Mouse (Mus musculus): Measurements from ENCODE around the gene Hat1.
"Not testable (repeated sequence)": the region's sequence is repeated elsewhere in the genome, so short reads cannot be mapped to it uniquely, and the experiment has no call there.

Hat1 gene

DNA sequence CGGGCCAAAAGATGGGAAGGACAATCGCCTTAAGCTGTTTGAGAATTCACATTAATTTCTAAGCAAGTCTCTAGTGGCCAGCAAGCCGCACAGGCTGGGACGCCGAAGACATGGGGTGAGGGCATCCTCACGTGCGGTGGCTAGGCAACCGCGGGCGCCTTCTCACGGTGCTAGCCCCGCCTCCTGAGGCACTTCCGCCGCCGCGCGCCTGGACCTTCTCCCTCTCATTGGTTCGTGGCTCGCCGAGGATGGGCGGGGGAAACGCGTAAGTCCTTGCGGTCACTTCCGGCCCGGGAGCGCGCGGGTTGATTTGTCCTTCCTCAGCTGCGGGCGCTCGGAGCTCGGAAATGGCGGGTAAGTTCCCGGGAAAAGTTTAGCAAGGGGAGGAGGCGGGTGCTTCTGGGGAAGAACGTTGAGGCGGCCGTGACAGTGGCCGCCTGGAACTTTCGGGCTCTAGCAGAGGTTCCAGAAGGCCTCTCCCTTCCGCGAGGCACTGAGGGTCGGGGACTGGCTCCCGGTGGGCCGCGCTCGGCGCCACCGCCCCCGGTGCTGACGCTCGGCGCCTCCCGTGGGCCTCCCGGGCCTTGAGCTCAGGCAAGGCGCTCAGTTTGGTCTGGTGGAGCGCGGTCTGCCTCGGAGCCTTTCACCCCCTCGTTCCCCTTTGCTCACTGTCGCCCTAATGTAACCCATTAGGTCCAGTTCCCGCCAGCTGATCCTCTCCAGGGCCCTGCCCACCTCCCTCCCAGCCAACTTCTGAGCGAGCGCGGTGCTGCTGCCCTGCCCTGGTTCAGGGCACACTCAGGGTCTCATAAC, at the start of gene Hat1:
Hat1 (plus strand) TSS at position 8 of the 813 bp plus-strand sequence.
- DNase-seq (ENCODE audit: low read depth in 2 of 2, low spot score in 2 of 2): peak; percentile 91 to 95

DNA sequence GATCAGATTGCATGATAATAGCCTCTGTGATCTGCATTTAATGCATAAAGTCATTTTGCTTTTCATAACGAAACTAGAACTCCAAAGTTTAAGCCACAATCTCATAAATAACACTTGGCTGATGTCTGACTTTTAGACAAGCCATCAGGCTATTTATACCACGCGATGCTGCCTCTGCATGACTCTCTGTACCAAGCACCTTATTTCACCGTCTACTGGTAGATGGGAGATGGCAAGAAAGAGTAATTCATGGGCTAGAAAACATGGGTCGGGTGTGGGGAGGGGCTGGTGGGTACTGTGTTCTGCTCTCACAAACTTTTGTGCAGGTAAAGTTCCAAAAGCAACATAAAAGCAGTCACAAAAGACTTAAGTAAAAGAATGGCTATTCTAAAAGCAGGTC, 48.6 kb upstream of the Hat1 start:
- DNase-seq (ENCODE audit: low read depth in 2 of 2, low spot score in 2 of 2): no peak

DNA sequence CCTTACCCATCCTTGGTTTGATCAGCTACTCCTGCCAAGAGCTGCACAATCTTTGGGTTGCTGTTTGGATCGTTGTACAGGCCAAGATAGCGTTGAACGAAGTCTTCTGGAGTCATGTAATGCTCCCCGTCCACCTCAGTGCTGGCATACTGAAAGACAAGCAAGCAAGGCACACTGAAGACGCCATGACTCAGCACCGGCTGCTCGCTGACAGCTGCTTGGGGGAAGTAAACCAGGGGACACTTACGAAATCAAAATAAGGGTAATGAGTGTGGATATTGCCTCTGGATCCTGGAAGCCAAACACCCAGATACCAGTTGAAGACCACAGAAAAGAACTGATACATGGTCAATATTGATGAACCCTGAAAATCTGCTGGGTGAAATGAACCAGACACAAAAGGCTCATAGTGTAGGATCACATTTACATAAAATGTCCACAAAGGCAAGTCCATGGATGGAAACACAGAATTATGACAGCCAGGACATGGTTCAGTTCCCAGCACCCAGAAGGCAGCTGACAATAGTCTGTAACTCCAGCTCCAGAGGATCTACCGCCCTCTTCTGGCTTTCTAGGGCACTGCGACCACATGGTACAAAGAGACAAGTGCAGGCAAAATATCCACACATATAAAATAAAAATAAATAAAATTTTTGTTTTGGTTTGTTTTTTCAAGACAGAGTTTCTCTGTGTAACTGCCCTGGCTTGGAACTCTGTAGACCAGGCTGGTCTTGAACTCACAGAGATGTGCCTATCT, 44.7 kb upstream of the Hat1 start:
- DNase-seq (ENCODE audit: low read depth in 2 of 2, low spot score in 2 of 2): peak in 1 of 2 experiments; percentile 9

DNA sequence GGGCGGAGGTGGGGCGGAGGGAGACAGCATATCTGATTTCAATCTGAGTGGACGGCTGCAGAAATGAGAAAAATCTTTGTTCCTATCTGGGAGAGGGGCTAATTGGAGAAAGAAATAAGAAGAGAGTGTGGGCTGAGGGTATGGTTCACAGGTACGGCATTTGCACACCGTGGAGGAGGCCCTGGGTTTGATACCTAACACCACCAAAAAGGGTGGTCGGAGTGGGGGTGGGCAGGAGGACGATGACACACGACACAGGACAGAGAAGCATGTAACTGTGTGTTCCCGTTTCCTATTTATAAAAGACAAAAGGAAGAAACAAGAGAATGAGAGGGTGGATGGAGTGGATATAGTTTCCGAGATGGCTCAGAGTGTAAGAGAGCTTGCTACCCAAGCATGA, 41.6 kb upstream of the Hat1 start:
- DNase-seq (ENCODE audit: low read depth in 2 of 2, low spot score in 2 of 2): no peak

DNA sequence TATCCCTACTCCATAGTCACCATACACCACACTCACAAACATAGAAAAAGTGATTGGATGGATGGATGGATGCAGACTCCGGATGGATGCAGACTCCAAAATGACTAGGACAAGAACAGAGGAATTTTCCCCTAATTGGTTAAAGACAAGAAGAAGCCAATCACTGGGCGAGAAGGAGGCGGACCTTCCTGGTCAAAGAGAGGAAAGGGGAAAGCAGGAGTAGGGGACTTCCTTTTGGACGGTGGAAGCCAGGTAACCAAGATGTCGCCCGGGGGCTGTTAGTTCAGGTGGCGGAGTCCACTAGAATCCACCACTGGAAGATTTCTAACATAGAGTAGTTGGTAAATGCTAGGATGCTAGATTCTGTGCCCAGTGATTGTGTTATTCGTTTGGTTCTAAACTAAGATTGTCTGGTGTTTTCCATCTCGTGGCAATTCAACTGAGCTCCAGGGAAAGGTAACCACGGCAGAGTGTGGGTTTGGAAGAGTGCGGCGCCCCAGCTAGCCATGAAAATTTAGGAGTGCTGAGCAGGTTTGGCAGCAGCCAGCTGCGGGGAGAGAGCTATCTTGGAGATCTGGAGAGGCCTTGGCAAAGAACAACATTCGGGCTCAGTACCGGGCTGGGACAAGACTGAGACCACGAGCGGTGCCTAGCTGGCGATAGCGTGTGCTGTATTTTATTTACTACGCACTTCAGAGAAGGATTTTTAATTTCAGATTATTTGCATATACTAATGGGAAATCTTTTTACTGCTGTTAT, 40.8 kb upstream of the Hat1 start:
- DNase-seq (ENCODE audit: low read depth in 2 of 2, low spot score in 2 of 2): no peak

DNA sequence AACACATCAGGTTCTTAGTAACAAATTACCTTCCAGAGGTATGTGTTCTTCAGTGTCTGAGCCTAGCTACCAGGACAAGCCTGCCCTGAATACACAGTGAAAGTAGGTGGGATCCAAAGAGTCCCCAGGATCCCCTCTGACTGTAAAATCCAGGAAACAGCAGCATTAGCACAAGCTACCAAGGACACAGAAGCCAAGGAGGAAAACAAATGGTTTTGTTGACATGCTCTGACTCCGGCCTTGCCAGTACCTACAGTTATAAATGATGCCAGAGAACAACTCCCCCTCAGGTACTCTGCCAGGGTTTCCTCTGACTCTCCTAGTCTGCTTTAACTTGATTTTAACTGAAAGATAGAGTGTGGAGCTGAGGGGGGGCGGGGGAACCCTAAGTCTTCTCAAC, 39.2 kb upstream of the Hat1 start:
- DNase-seq (ENCODE audit: low read depth in 2 of 2, low spot score in 2 of 2): no peak

DNA sequence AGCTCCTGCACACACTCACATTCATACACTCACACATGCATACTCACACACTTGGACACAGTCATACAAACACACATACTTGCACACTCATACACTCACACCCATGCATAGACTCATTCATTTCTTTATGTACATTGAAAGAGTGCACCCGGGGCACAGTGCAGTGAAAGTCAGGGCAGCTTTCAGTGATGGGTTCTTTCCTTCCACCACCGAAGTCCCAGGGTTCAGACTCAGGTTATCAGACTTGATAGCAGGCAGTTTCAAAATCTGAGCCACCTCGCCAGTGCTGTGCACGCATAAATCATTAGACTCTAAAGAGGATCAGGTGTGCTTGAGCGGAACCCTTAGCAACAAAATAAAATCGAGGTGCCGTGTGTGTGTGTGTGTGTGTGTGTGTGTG, 38.6 kb upstream of the Hat1 start:
- DNase-seq (ENCODE audit: low read depth in 2 of 2, low spot score in 2 of 2): no peak

DNA sequence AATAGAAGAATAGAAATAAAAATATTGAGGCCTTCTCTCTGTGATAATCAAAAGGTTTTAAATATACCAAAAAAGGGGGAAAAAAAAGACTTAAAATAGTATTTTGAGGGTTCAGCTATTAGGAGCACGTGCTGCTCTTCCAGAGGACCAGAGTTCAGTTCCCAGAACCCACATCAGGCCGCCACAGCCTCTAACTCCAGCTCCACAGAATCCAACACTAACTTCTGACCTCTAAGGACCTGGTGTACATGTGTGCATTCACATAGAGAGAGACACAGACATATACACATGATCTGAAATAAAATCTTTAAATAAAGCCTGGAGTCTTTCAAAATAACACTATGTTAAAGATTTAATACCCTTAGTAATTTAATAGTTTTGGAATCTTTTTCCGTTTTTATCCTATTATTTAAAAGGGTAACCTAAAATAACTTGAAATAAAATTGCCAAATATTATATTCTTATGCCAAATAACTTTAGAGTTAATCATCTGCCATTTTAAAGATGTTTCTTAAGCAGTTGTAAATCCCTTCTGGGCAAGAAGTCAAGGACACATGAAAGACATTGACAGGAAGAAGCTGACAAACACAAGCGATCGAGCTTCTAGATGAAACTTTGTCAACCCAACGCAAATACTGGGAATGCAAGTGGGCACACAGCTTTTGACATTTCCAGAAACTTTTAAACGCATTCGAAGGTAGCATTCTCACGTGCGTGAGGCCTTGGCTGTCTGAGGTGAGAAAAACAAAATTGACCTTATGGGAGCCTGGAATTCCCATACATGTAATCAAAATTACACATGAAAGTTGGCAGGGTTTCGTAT, 37.6 kb upstream of the Hat1 start:
- DNase-seq (ENCODE audit: low read depth in 2 of 2, low spot score in 2 of 2): no peak

DNA sequence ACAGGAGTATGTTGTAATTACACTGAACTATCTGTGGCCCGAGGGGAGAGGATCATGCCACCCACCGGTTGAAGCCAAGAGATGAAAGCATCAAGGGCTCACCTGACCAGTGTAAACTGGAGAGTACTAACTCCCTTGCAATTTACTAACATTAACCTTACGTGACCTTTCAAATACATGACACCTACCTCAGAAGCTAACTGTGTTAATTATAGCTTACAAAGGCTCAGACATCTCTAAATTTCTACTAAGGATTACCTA, 37.1 kb upstream of the Hat1 start:
- no peak for DNase-seq (ENCODE audit: low read depth in 2 of 2, low spot score in 2 of 2)

DNA sequence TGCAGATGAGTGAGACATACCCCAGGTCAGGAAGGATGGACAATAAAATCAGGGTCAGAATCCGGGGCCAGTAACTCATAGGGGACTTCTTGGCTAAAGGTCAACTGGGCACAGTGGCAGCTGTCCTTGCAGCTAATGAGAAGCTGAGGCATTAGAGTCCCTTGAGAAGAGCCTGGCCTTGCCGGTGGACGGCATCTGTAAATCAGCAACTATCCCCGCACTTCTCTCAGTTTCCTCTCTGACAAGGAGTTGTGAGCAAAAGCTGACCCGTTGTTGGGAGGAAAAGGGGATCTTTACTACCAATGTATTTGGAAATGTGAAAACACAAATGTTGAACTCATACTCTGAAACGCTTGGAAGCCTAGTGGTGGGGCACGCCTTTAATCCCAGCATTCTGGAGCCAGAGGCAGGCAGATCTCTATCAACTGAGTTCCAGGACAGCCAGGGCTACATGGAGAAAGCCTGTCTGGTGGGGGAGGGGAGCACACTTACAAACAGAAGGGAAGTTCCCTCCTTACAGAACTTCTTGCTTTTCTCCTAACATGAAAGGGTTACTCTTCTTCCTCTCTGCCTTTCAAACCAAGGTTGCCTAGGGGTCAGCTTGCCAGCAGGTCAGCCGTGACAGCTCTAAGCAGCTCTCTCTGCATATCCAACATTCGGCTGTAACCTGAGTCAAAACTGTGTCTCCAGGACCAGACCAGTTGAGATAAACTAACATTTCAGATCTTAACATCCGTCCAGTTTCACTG, 35.3 kb upstream of the Hat1 start:
- no peak for DNase-seq (ENCODE audit: low read depth in 2 of 2, low spot score in 2 of 2)

DNA sequence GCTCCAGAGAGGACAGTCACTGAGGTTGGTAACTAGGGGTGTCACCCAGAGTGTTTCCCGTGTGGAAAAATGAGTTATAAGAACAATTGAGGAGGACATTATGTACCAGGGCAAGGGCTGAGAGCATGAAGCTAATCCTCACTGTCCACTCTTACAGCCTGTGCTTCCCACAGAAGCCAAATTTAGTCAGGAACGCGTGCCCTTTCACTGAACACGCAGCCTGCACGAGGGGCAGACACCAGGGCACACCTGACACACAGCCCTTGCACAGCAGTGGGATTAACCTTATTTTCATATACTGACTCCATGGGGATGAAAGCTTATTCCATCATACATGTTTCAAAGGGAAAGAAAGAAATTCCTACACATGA, 34.7 kb upstream of the Hat1 start:
- no peak for DNase-seq (ENCODE audit: low read depth in 2 of 2, low spot score in 2 of 2)

DNA sequence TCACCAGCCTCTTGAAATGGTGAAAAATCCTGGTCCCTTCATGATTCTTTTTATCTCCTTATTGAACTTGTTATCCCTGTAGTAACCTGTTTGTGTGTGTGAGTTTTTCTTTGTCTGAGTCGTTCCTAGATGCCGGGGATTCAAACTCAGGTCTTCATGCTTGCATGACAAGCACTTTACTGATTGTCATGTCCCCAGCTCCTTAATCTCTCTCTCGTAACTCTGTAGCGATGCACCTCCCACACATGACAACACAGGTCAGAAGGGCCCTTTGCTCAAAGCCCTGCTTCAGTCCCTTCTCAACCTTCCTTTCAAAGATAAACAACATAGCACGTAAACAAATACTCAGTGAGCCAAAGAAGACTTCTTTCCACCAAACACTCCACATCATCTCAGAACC, 30.4 kb upstream of the Hat1 start:
- DNase-seq (ENCODE audit: low read depth in 2 of 2, low spot score in 2 of 2): no peak

DNA sequence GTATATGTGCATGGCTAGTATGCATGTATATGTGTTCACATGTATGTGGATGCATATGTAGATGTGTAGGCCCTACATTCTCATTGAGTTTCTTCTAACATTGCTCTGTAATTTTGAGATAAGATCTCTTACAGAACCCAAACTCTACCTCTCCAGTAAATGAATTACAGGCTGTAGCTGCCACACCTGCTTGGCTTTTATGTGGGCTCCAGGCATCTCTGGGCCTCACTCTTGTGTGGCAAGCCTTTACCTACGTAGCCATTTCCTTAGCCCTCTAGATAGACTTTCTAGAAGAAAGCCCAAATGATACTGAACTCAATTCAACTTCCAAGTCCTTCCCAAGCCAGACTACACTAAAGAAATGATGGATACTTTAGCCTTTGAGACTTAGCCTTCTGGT, 28.6 kb upstream of the Hat1 start:
- DNase-seq (ENCODE audit: low read depth in 2 of 2, low spot score in 2 of 2): peak; percentile 12 to 41

DNA sequence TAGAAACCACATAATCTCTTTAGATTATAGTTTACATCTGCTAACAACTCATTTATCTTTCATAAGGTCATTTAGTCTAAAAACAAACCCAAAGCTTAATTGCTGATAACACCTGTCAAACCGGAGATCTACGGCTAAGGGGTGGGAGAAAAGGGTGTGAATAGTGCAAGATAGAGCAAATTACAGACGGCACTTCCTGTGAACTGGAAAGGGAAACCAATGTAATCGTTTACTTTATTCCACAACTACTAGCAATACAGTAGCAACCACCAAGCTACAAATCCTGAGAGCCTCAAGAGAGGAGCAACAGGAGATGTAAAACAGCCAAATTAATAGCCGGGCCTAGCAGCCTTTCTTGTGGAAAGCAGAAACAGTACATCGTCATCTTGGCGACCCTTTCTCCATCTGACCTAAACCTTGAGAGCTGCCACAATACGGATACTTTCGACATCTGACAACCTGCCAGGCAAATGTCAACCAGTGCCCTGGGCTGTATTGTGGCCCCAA, 22.1 kb upstream of the Hat1 start:
- no peak for DNase-seq (ENCODE audit: low read depth in 2 of 2, low spot score in 2 of 2)

DNA sequence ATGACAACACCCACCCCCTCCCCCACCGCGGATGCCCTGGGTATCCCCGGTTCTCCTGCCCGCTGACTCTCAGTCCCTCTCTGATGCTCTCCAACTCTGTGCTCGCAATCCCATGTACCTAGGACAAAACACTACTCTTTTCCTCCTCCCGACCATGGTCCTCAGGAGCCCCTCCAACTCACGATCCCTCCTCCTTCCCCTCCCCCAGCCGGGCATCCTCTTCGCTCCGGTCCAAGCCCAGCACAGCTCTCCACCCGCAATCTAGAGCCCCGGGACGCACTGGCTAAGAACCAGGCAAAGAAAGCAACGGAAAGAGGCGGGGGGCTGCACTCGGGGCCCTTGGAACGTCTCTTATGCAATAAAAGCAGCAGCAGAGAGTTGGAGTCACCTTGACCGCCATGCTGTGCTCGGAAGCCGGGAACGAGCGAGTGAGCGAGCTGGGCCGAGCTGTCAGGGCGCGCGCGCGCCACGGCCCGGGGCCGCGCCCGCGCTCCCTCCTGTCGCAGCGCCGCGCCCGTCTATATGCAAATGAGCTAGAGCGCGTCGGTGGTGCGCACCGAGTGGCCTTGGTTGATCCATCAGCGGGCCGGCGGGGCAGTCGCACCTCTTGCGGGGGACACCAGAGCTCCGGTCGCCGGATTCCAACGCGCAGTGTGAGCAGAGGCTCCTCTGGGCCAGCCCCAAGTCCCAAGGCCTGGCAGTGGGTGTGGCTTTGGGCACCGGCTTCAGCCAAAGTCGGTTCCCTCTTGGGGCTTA, 21.5 kb upstream of the Hat1 start, which contains the start of gene Slc25a12:
Slc25a12 (minus strand) TSS at position 625 of the 756 bp plus-strand sequence.
- DNase-seq (ENCODE audit: low read depth in 2 of 2, low spot score in 2 of 2): peak; percentile 43 to 58

DNA sequence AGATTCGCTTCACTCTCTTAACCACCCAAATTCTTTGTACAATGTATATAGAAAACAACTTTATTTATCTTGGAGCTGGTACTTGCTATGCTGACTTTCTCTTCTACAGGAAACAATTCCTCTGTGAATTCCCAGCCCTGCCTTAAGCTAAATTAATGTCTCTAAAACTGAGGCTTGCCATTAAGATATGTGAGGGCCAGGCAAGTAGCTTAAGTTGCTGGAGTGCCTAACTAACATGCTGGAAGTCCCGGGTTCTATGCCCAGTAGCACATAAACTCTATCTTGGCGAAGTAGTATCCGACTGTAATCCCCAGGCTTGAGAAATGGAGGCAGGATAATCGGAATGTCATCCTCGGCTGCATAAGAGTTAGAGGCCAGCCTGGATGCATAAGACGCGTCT, 20.7 kb upstream of the Hat1 start:
- no peak for DNase-seq (ENCODE audit: low read depth in 2 of 2, low spot score in 2 of 2)

DNA sequence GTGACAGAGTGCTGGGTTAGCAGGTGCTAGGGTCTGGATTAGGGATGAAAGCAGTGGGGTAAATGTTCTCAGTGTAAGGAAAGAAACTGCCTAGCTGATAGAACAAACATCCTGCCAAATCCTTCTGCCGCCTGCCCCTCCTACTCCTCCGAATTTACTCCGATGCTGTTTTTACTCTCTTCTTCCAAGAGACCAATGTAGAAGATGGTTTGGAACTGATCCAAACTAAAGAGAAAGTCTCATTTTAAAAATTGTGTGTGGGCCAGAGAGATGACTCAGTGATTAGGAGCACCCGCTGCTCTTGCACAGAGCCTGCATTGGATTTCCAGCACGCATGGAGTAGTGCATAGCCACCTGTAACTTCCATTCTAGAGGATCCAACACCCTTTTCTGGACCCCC, 17.0 kb upstream of the Hat1 start:
- DNase-seq (ENCODE audit: low read depth in 2 of 2, low spot score in 2 of 2): no peak

DNA sequence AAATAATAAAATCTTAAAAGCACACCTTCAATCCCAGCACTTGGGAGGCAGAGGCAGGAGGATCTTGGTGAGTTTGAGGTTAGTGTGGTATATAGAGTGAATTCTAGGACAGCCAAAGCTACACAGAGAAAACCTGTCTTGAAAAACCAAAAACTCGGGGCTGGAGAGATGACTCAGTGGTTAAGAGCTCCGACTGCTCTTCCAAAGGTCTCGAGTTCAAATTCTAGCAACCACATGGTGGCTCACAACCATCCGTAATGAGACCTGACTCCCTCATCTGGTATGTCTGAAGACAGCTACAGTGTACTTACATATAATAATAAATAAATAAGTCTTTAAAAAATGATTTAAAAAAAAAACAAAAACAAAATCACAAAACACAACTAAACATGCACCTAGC, 16.5 kb upstream of the Hat1 start:
- DNase-seq (ENCODE audit: low read depth in 2 of 2, low spot score in 2 of 2): not testable (repeated sequence)

DNA sequence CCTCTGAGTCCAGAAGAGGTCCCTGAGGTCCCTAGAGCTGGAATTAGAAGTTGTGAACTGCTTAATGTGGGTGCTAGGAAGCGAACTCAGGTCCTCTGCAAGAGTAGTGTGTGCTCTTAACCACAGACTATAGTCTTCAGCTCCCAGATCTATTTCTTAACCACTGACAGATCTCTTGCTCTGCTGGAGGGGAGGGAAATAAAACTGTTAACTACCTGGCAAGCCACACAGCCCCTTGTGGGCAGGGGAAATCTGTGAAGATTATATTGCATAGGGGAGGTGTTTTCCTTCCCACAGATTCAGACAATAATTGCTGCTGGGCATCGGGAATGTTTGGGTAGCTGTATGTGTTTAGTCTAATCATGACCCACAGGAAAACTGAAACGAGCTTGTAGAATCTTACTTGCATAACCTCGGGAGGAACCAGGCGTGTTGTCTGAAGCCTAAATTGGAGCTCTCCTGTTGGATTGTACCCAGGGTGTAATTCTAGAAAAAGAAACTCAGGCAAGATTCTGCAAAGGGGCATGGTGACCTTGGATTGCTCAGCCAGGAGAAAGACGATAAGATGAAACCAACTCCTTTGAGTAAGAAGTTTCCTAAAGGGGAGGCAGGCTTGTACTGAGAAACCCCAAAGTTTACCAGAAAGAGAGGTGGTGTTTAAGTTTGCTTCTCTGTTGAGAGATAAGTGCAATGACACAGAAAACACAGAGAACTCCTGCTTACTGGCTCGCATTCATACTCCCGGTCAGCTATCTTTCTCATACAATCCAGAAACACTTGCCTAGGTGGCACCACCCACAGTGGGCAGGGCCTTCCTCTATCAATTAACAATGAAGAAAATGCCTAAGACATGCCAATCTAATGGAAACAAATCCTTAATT, 14.2 kb upstream of the Hat1 start:
- no peak for DNase-seq (ENCODE audit: low read depth in 2 of 2, low spot score in 2 of 2)
